Comparison of ENCODE assay signal across 21 mouse cellular contexts in the genomic region with DNA sequence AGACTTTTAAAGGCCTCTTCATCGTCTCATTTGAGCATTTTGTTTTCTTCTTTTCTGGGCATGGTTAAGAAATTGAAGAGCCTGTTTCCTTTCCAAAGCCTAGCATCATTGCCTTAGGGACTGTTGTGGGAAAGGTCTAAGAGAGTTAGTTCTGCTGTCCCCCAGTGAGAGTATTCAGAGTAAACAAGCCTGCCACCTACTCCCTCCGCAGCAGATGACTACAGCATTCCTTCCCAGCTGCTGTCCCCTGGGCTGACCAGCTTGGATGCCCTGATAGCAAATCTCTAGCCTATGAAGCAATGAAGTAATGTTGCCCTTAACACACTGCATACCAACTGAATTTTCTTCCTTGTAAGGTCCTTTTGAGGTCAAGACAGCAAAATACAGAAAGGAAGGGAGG.
DNase-seq lines count a peak whose midpoint lies in the region; ATAC-seq and TF ChIP-seq lines count a peak whose summit lies in the region.
"Had no signal": no experiment of that assay in that cellular context is flagged by ENCODE, and none has a peak within 500 bp of the region (broad histone marks: within the 10 kb centered on the region; RNA-seq: fewer than 3 reads in every experiment).

No protein-coding gene starts in this region.

- ATAC-seq in embryonic facial prominence, embryonic 15.5 days (ENCODE audit: insufficient number of reproducible peaks, low FRiP score, low TSS enrichment, low read depth), result no peak
- ATAC-seq in megakaryocyte progenitor cell, adult 5-6 weeks (replicated peaks; ENCODE audit: poor library complexity), result no peak
- ATAC-seq: CD4-positive, CD25-positive, alpha-beta regulatory T cell, adult 4 months; forebrain, embryonic 14.5 days; midbrain, embryonic 15.5 days had no signal

- H3K27ac ChIP-seq in embryonic facial prominence, embryonic 15.5 days (replicated peaks), result peak overlapping the region; percentile 58; the same call in 1 of the 2 replicates
- H3K27ac ChIP-seq: hindbrain, embryonic 13.5 days; limb, embryonic 12.5 days; liver, embryonic 14.5 days; midbrain, embryonic 15.5 days had no signal

- intact Hi-C loops in heart, postnatal 25 days (cut with DNase I), result no loop called here

- 39% methylated on average over 2 of the region's 2 CpGs for WGBS in embryonic facial prominence, embryonic 15.5 days

- no peak for TF ChIP-seq POLR2A in myocyte (IDR thresholded peaks at IDR 0.05; ENCODE audit: insufficient read length, low read depth)

- no peak overlapping the region for H3K4me2 ChIP-seq in embryonic facial prominence, embryonic 15.5 days (replicated peaks)
- peak overlapping the region; percentile 15 for H3K4me2 ChIP-seq in myocyte (ENCODE audit: low read depth)
- H3K4me2 ChIP-seq: hindbrain, embryonic 13.5 days; limb, embryonic 12.5 days; midbrain, embryonic 15.5 days had no signal

- no peak overlapping the region for H3K9ac ChIP-seq in embryonic facial prominence, embryonic 15.5 days
- H3K9ac ChIP-seq: hindbrain, embryonic 13.5 days; limb, embryonic 12.5 days; liver, embryonic 14.5 days; midbrain, embryonic 15.5 days had no signal

- peaks cover 4% of the 10 kb centered on the region; the same call in 1 of the 2 replicates for H3K4me1 ChIP-seq in embryonic facial prominence, embryonic 15.5 days
- H3K4me1 ChIP-seq: hindbrain, embryonic 13.5 days; megakaryocyte, embryonic 14.5 days; midbrain, embryonic 15.5 days had no signal

- no peaks in the 10 kb centered on the region for H3K36me3 ChIP-seq in embryonic facial prominence, embryonic 15.5 days
- no peaks in the 10 kb centered on the region for H3K36me3 ChIP-seq in myocyte (ENCODE audit: control insufficient read depth, insufficient read depth)
- H3K36me3 ChIP-seq: G1E; hindbrain, embryonic 13.5 days; limb, embryonic 12.5 days; midbrain, embryonic 15.5 days had no signal

- no peaks in the 10 kb centered on the region for H3K27me3 ChIP-seq in embryonic facial prominence, embryonic 15.5 days
- no peaks in the 10 kb centered on the region for H3K27me3 ChIP-seq in myocyte (ENCODE audit: control insufficient read depth, insufficient read depth, insufficient read length)
- H3K27me3 ChIP-seq: hindbrain, embryonic 13.5 days; limb, embryonic 12.5 days; megakaryocyte, embryonic 14.5 days; midbrain, embryonic 15.5 days had no signal

- DNase-seq in heart, adult 8-10 months (ENCODE audit: low spot score), result peak; percentile 40
- DNase-seq in heart, postnatal 25 days (ENCODE audit: low spot score), result no peak
- peak; percentile 47 for DNase-seq in Muller cell, postnatal 12 days (ENCODE audit: inconsistent ontology term)
- DNase-seq in cerebellum, adult 9-10 months, result no peak
- DNase-seq: adrenal gland, postnatal 10 days; cerebellum, adult 8-10 months; kidney, postnatal 14 days; layer of hippocampus, adult 9-11 months; right cerebral cortex, adult 18-20 months; spleen, adult 18-20 months had no signal

- H3K79me2 ChIP-seq in myocyte (ENCODE audit: control insufficient read depth, insufficient read depth), result no peaks in the 10 kb centered on the region

- H3K9me3 ChIP-seq in embryonic facial prominence, embryonic 15.5 days (replicated peaks), result no peaks in the 10 kb centered on the region
- H3K9me3 ChIP-seq: G1E; hindbrain, embryonic 13.5 days; limb, embryonic 12.5 days; megakaryocyte, embryonic 14.5 days; midbrain, embryonic 15.5 days had no signal

- no peak overlapping the region for H3ac ChIP-seq in myocyte (ENCODE audit: control insufficient read depth, insufficient read length)

- no peak overlapping the region for H3K4me3 ChIP-seq in embryonic facial prominence, embryonic 15.5 days (replicated peaks)
- no peak overlapping the region for H3K4me3 ChIP-seq in myocyte
- H3K4me3 ChIP-seq: hindbrain, embryonic 13.5 days; limb, embryonic 12.5 days; megakaryocyte, embryonic 14.5 days; midbrain, embryonic 15.5 days had no signal

TF ChIP-seq in myocyte, 11 proteins besides CTCF, POLR2A, EP300 and RAD21:
- no peak for TF ChIP-seq MAX (IDR thresholded peaks at IDR 0.05; ENCODE audit: low read depth)
- no peak for TF ChIP-seq USF1 (IDR thresholded peaks at IDR 0.05; ENCODE audit: low read depth)
- 0 out of 2 replicates have a peak, but pooled peaks have one; percentile 12 for TF ChIP-seq CEBPB (IDR thresholded peaks at IDR 0.05; ENCODE audit: insufficient read depth, poor library complexity, severe bottlenecking)
- TF ChIP-seq SRF (IDR thresholded peaks at IDR 0.05; ENCODE audit: control insufficient read depth, insufficient read length, low read depth), result no peak
- no peak for TF ChIP-seq TCF12 (IDR thresholded peaks at IDR 0.05; ENCODE audit: insufficient read depth, poor library complexity, severe bottlenecking)
- no peak for TF ChIP-seq E2F4 (IDR thresholded peaks at IDR 0.05; ENCODE audit: insufficient read depth)
- peak in 1 of 3 experiments; percentile 29 for TF ChIP-seq MYOG (IDR thresholded peaks at IDR 0.05; ENCODE audit: control insufficient read depth in 1 of 3, insufficient read depth in 1 of 3, insufficient read length in 2 of 3, low read depth in 2 of 3)
- TF ChIP-seq REST (IDR thresholded peaks at IDR 0.05; ENCODE audit: insufficient read depth, insufficient read length), result no peak
- TF ChIP-seq POLR2AphosphoS2 (IDR thresholded peaks at IDR 0.05; ENCODE audit: insufficient read length, low read depth), result no peak
- TF ChIP-seq TCF3 (IDR thresholded peaks at IDR 0.05; ENCODE audit: insufficient read length, low read depth), result no peak
- TF ChIP-seq MYOD1 (IDR thresholded peaks at IDR 0.05; ENCODE audit: control insufficient read depth in 1 of 3, insufficient read length in 2 of 3, low read depth in 2 of 3), result peak in 1 of 3 experiments; percentile 53

Comparison
In these comparisons a context has a peak if more than half of its experiments do, and no peak if none do; other contexts are left out.
1. DNase-seq: peak in heart, adult 8-10 months (single experiment) and Muller cell, postnatal 12 days (single experiment); none in heart, postnatal 25 days (single experiment) and cerebellum, adult 9-10 months (single experiment).